Mouse (Mus musculus) forebrain, postnatal 0 days (tissue): ENCODE measurements around the gene Trib3. TPM values are rescaled to one million over a fixed set of nuclear protein-coding genes. Genes with fewer than 3 reads are reported as not detected.
A peak's percentile ranks its signal among the peaks of the same experiment; 100 is the strongest.

Experiments used
- ATAC-seq: fragments of 200-750 bp; cut with Nextera tagmentation; 2 replicates; pipeline ENCODE4 v1.8.0; 2017; ENCODE audit warnings: mild to moderate bottlenecking, moderate library complexity
- DNase-seq: peaks from one replicate; pipeline ENCODE4 v3.0.0-alpha.2; 2015
- H3K27ac ChIP-seq: fragments of 300-500 bp; sonication (generic); 2 replicates; pipeline ENCODE4 v1.5.1; 2014; ENCODE audit warnings: low read depth, mild to moderate bottlenecking, antibody characterized with exemption, low read length, moderate library complexity, mixed read lengths
- H3K27me3 ChIP-seq: fragments of 300-500 bp; sonication (generic); 2 replicates; pipeline ENCODE4 v1.6.1; 2014; ENCODE audit warnings: mild to moderate bottlenecking, low read length, mixed read lengths; ENCODE audit not compliant: insufficient read depth
- H3K36me3 ChIP-seq: fragments of 300-500 bp; sonication (generic); 2 replicates; pipeline ENCODE4 v1.6.1; 2014; ENCODE audit warnings: mild to moderate bottlenecking, moderate library complexity; ENCODE audit not compliant: insufficient read depth
- H3K4me1 ChIP-seq: fragments of 300-500 bp; sonication (generic); 2 replicates; pipeline ENCODE4 v1.6.1; 2014; ENCODE audit warnings: antibody characterized with exemption; ENCODE audit not compliant: insufficient read depth
- H3K4me2 ChIP-seq: fragments of 300-500 bp; sonication (generic); 2 replicates; pipeline ENCODE4 v1.6.1; 2014; ENCODE audit warnings: low read depth, mild to moderate bottlenecking, moderate library complexity
- H3K4me3 ChIP-seq: fragments of 300-500 bp; sonication (generic); 2 replicates; pipeline ENCODE4 v1.5.1; 2014; ENCODE audit warnings: low read depth, low read length, mixed read lengths
- H3K9ac ChIP-seq: fragments of 300-500 bp; sonication (generic); 2 replicates; pipeline ENCODE4 v1.6.1; 2014; ENCODE audit warnings: mild to moderate bottlenecking
- H3K9me3 ChIP-seq: fragments of 300-500 bp; sonication (generic); 2 replicates; pipeline ENCODE4 v1.6.1; 2016; ENCODE audit warnings: low read length
- CTCF ChIP-seq: sonication (generic); IDR thresholded peaks from 2 replicates; pipeline ENCODE4 v1.5.1; 2016; ENCODE audit warnings: antibody characterized with exemption, control low read depth, low read depth
- WGBS: fragments of 180-500 bp; shearing (Covaris S2); extraction: QIAGEN DNeasy Blood & Tissue Kit; methylation state at CpG from one replicate; pipeline ENCODE4 v1.1.7; 2014; 5-methylcytosine and 5-hydroxymethylcytosine counted together
- polyA plus RNA-seq: library from polyadenylated mRNA; unstranded; fragments of >200 nt; fragmentation: Nextera tagmentation; extraction: Ambion mirVana; gene quantifications from 2 replicates; pipeline ENCODE4 v1.2.1, GENCODE M21; 2015
- total RNA-seq: library from RNA; depleted of rRNA; stranded (reverse); fragments of >200 nt; gene quantifications from 2 replicates; pipeline ENCODE4 v1.2.3, GENCODE M21; 2014; rRNA removed

Gene Trib3
- total RNA-seq (2.0 and 2.2 TPM in 2 replicates), polyA plus RNA-seq (1.3 and 1.4 TPM in 2 replicates)

- WGBS, result under 1% methylated on average over 48 of the region's 52 CpGs
- Histone ChIP-seq H3K9me3 (no peaks in the 10 kb centered on the region), H3K4me3 (peak within 1 kb of the TSS; percentile 51), H3K36me3 (no peaks in the 10 kb centered on the region), H3K27ac (peak within 1 kb of the TSS; percentile 66), H3K4me2 (peak within 1 kb of the TSS; percentile 87), H3K9ac (peak within 1 kb of the TSS; percentile 60), H3K27me3 (no peaks in the 10 kb centered on the region), H3K4me1 (0 out of 2 replicates have a peak, but pooled peaks cover 4% of the 10 kb centered on the region)
- ATAC-seq (peak; percentile 94), DNase-seq (peak; percentile 84)
- TF ChIP-seq CTCF, result peak; percentile 78
These were observed at the start of gene Trib3 for GRCm38 (mm10) chr2:152343329-152344213. Trib3 (minus strand) TSS chr2:152344032.

GRCm38 (mm10) chr2:152393225-152394017 is 49.6 kb upstream of the Trib3 start:
- Histone ChIP-seq H3K27me3 (no peaks in the 10 kb centered on the region), H3K9ac (no peak overlapping the region), H3K4me1 (peaks cover 9% of the 10 kb centered on the region; the same call in 1 of the 2 replicates), H3K4me2 (peak overlapping the region; percentile 85), H3K4me3 (no peak overlapping the region), H3K36me3 (0 out of 2 replicates have a peak, but pooled peaks cover 4% of the 10 kb centered on the region), H3K9me3 (no peaks in the 10 kb centered on the region), H3K27ac (no peak overlapping the region)
- WGBS, result 42% methylated on average over 9 of the region's 9 CpGs
- TF ChIP-seq CTCF, result no peak
- no peak for DNase-seq
- ATAC-seq, result no peak

- no peak overlapping the region for H3K27ac ChIP-seq
- no peak for ATAC-seq
These were observed 49.0 kb upstream of the Trib3 start for GRCm38 (mm10) chr2:152392786-152393185.

DNA sequence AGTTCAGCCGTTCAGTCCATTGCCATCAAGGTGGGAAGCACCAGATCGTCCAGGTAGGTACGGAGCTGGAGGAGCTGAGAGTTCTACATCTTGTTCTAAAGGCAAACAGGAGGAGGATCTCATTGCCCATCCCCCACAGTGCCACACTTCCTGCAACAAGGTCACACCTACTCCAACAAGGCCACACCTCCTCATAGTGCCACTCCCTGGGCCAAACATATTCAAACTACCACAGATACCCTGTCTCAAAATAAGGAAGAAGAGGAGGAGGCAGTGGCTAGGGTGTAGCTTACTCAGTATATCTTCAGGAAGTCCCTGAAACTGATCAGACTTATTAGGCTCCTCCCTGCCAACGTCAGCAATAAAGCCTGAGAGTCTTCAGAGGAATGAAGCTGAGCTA is 40.4 kb upstream of the Trib3 start:
- Histone ChIP-seq H3K9me3 (no peaks in the 10 kb centered on the region), H3K27ac (no peak overlapping the region), H3K9ac (no peak overlapping the region), H3K4me1 (no peaks in the 10 kb centered on the region), H3K36me3 (no peaks in the 10 kb centered on the region), H3K4me2 (no peak overlapping the region), H3K4me3 (no peak overlapping the region), H3K27me3 (no peaks in the 10 kb centered on the region)
- TF ChIP-seq CTCF, result no peak
- no peak for DNase-seq
- 83% methylated on average over 4 of the region's 4 CpGs for WGBS
- ATAC-seq, result no peak

More at GRCm38 (mm10) chr2:152392786-152393185, 49.0 kb upstream of the Trib3 start:
- H3K9ac ChIP-seq, result no peak overlapping the region
- H3K4me2 ChIP-seq, result no peak overlapping the region
- peaks cover 9% of the 10 kb centered on the region; the same call in 1 of the 2 replicates for H3K4me1 ChIP-seq
- H3K4me3 ChIP-seq, result no peak overlapping the region
- H3K9me3 ChIP-seq, result no peaks in the 10 kb centered on the region
- 11% methylated on average over 3 of the region's 3 CpGs for WGBS
- no peaks in the 10 kb centered on the region for H3K27me3 ChIP-seq
- TF ChIP-seq CTCF, result peak; percentile 83
- H3K36me3 ChIP-seq, result 0 out of 2 replicates have a peak, but pooled peaks cover 4% of the 10 kb centered on the region
- peak; percentile 72 for DNase-seq

GRCm38 (mm10) chr2:152376345-152376741 is 32.5 kb upstream of the Trib3 start, which contains the start of gene Nrsn2:
Nrsn2 (minus strand) TSS chr2:152376638.
- Histone ChIP-seq H3K36me3 (no peaks in the 10 kb centered on the region), H3K4me1 (peaks cover 4% of the 10 kb centered on the region), H3K27me3 (0 out of 2 replicates have a peak, but pooled peaks cover 3% of the 10 kb centered on the region), H3K4me2 (peak within 1 kb of the TSS; percentile 55), H3K9ac (peak within 1 kb of the TSS; percentile 49), H3K9me3 (no peaks in the 10 kb centered on the region), H3K4me3 (peak within 1 kb of the TSS; percentile 31), H3K27ac (peak within 1 kb of the TSS; percentile 60)
- ATAC-seq (peak; percentile 90), DNase-seq (peak; percentile 60)
- no peak for TF ChIP-seq CTCF
- 5% methylated on average over 16 of the region's 16 CpGs for WGBS

DNA sequence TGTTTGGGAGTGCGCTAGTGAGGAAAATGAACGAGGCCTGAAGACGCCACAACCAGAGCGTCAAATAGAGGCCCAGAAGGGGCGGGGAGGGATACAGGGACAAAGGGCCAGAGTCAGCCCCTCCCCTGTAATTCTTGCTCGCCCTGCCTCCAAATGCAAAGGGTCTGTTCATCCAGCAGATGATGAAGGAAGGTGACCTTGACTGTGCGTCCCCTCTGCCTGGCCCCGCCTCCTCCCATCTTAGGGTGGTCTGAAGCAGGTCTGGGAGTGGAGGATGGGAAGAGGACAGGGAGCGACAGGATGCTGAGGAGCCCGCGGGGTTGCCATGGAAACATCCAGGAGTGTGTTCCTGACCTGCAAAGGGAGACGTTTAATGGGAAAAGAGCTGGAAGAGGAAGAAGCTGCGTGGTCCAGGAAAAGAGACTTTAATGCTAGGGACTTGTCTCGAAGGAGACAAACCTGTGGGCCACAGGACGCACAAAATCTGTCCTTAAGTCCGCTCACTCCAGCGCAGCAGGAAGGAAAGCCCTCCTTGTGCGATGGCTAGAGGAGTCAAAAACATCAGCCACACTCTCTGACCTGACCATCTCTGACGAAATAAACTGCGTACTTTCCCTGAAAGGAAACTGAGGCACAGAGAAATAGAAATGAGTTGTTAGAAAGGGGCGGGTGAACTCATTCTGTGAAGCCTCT is 32.0 kb upstream of the Trib3 start:
- 2% methylated on average over 21 of the region's 21 CpGs for WGBS
- H3K36me3 ChIP-seq, result no peaks in the 10 kb centered on the region
- no peaks in the 10 kb centered on the region for H3K9me3 ChIP-seq
- peak overlapping the region; percentile 31 for H3K4me3 ChIP-seq
- peaks cover 4% of the 10 kb centered on the region for H3K4me1 ChIP-seq
- 0 out of 2 replicates have a peak, but pooled peaks cover 3% of the 10 kb centered on the region for H3K27me3 ChIP-seq
- peak overlapping the region; percentile 55 for H3K4me2 ChIP-seq
- no peak for TF ChIP-seq CTCF
- DNase-seq, result peak; percentile 71
- peak; percentile 77 for ATAC-seq
- H3K9ac ChIP-seq, result peak overlapping the region; percentile 49
- H3K27ac ChIP-seq, result peak overlapping the region; percentile 60
